Comparison of ENCODE assay signal across 8 mouse cellular contexts in the genomic region with DNA sequence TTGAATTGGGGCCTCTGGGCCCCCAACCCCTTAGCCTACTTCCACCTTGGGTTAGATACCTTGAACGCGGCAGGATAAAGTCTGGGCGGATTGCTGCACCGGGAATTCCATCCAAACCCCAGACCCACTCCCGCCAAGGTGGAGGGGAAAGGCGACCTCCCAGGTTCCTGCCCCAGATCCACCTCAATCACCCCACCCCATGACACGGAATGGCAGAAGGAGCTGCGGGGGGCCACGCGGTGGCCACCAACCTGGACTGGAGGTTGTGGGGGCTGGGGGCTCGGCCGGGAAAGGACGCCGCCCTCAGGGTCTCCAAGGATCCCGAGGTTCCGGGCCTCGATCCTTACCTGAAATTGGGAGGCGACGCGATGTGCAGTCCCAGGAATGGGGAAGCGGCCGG. TPM values are rescaled to one million over a fixed set of nuclear protein-coding genes. Genes with fewer than 3 reads are reported as not detected.
DNase-seq lines count a peak whose midpoint lies in the region; ATAC-seq and TF ChIP-seq lines count a peak whose summit lies in the region.

No protein-coding gene starts in this region.

- no peak overlapping the region; the same call in 1 of the 2 replicates for H3K9ac ChIP-seq in liver, adult 2 months (ENCODE audit: low read depth, low read length)
- peak overlapping the region; percentile 76 for H3K9ac ChIP-seq in embryonic facial prominence, embryonic 13.5 days
- peak overlapping the region; percentile 47 for H3K9ac ChIP-seq in intestine, embryonic 14.5 days (ENCODE audit: low read length)
- H3K9ac ChIP-seq in neural tube, embryonic 13.5 days = peak overlapping the region; percentile 97

- no peak for DNase-seq in liver, adult 2 months (ENCODE audit: extremely low read depth, low read depth, low spot score)
- no peak for DNase-seq in liver
- DNase-seq in intestine, embryonic 14.5 days (ENCODE audit: low spot score) = no peak
- DNase-seq in right cerebral cortex, adult 18-20 months = no peak
- no peak for DNase-seq in frontal cortex, adult 2 months (ENCODE audit: extremely low spot score in 1 of 2, low spot score in 1 of 2)
- no peak for DNase-seq in layer of hippocampus, adult 9-11 months

- peaks cover 3% of the 10 kb centered on the region; the same call in 1 of the 2 replicates for H3K4me1 ChIP-seq in liver, adult 2 months (ENCODE audit: control insufficient read depth, insufficient read depth, low read length)
- H3K4me1 ChIP-seq in embryonic facial prominence, embryonic 13.5 days = peaks cover 9% of the 10 kb centered on the region; the same call in 1 of the 2 replicates
- 0 out of 2 replicates have a peak, but pooled peaks cover 6% of the 10 kb centered on the region for H3K4me1 ChIP-seq in intestine, embryonic 14.5 days (replicated peaks; ENCODE audit: control insufficient read depth, insufficient read depth, low read length)
- peaks cover 71% of the 10 kb centered on the region for H3K4me1 ChIP-seq in neural tube, embryonic 13.5 days (replicated peaks)

- no peaks in the 10 kb centered on the region for H3K79me2 ChIP-seq in liver, adult 2 months (ENCODE audit: control insufficient read depth, insufficient read depth, low read length)

- H3K9me3 ChIP-seq in embryonic facial prominence, embryonic 13.5 days = no peaks in the 10 kb centered on the region
- no peaks in the 10 kb centered on the region for H3K9me3 ChIP-seq in intestine, embryonic 14.5 days (ENCODE audit: control insufficient read depth, low read length)
- H3K9me3 ChIP-seq in neural tube, embryonic 13.5 days = no peaks in the 10 kb centered on the region

- H3K36me3 ChIP-seq in liver, adult 2 months (ENCODE audit: control insufficient read depth, insufficient read depth, low read length) = peaks cover 3% of the 10 kb centered on the region; the same call in 1 of the 2 replicates
- peaks cover 23% of the 10 kb centered on the region for H3K36me3 ChIP-seq in embryonic facial prominence, embryonic 13.5 days
- peaks cover 13% of the 10 kb centered on the region for H3K36me3 ChIP-seq in intestine, embryonic 14.5 days (ENCODE audit: control insufficient read depth, insufficient read depth, low read length)
- H3K36me3 ChIP-seq in neural tube, embryonic 13.5 days = peaks cover 22% of the 10 kb centered on the region

- 11% methylated on average over 22 of the region's 22 CpGs for WGBS in liver, adult 2 months
- WGBS in embryonic facial prominence, embryonic 13.5 days = 2% methylated on average over 22 of the region's 22 CpGs
- 4% methylated on average over 22 of the region's 22 CpGs for WGBS in intestine, embryonic 14.5 days
- whole genome bisulfite sequencing in neural tube, embryonic 13.5 days = 2% methylated on average over 21 of the region's 22 CpGs

- H3K27ac ChIP-seq in liver, adult 2 months (replicated peaks; ENCODE audit: insufficient read depth, low read depth, low read length) = no peak overlapping the region
- no peak overlapping the region for H3K27ac ChIP-seq in embryonic facial prominence, embryonic 13.5 days
- H3K27ac ChIP-seq in intestine, embryonic 14.5 days (ENCODE audit: low read depth) = no peak overlapping the region
- peak overlapping the region; percentile 84 for H3K27ac ChIP-seq in neural tube, embryonic 13.5 days (replicated peaks)

- peak overlapping the region; percentile 90 for H3K4me2 ChIP-seq in embryonic facial prominence, embryonic 13.5 days
- H3K4me2 ChIP-seq in intestine, embryonic 14.5 days (ENCODE audit: low read length) = peak overlapping the region; percentile 83
- H3K4me2 ChIP-seq in neural tube, embryonic 13.5 days = peak overlapping the region; percentile 75

- no peak for ATAC-seq in embryonic facial prominence, embryonic 13.5 days (ENCODE audit: insufficient number of reproducible peaks, insufficient read depth, low FRiP score, low TSS enrichment, low read depth)
- ATAC-seq in intestine, embryonic 14.5 days (replicated peaks; ENCODE audit: low FRiP score, low TSS enrichment, low read depth) = peak; percentile 12; the same call in 1 of the 2 replicates
- peak; percentile 30; the same call in 1 of the 2 replicates for ATAC-seq in neural tube, embryonic 13.5 days (ENCODE audit: low read depth)

- no peak for TF ChIP-seq CTCF in liver, adult 2 months (IDR thresholded peaks at IDR 0.05; ENCODE audit: low read depth, low read length)

- TF ChIP-seq POLR2A in liver, adult 2 months (IDR thresholded peaks at IDR 0.05; ENCODE audit: extremely low read depth, insufficient read depth, low read length) = no peak

- H3K27me3 ChIP-seq in liver, adult 2 months (ENCODE audit: control insufficient read depth, insufficient read depth, low read length) = peaks cover 2% of the 10 kb centered on the region; the same call in 1 of the 2 replicates
- H3K27me3 ChIP-seq in embryonic facial prominence, embryonic 13.5 days = peaks cover 17% of the 10 kb centered on the region
- H3K27me3 ChIP-seq in intestine, embryonic 14.5 days (replicated peaks; ENCODE audit: control insufficient read depth, insufficient read depth, low read length) = peaks cover 7% of the 10 kb centered on the region; the same call in 1 of the 2 replicates
- no peaks in the 10 kb centered on the region for H3K27me3 ChIP-seq in neural tube, embryonic 13.5 days

- peak overlapping the region; percentile 13; the same call in 1 of the 2 replicates for H3K4me3 ChIP-seq in liver, adult 2 months (ENCODE audit: insufficient read depth, low read depth, low read length)
- peak overlapping the region; percentile 64 for H3K4me3 ChIP-seq in embryonic facial prominence, embryonic 13.5 days
- H3K4me3 ChIP-seq in intestine, embryonic 14.5 days (ENCODE audit: low read depth, low read length) = peak overlapping the region; percentile 53
- H3K4me3 ChIP-seq in neural tube, embryonic 13.5 days = peak overlapping the region; percentile 86

RNA-seq across cellular contexts. Expression of gene Mapk8ip1, which starts 0.4 kb away (rescaled TPM):
- total RNA-seq in liver, adult 2 months (2014; rRNA removed) = 0.65 and 1.0 TPM in 2 replicates
- 1.3 and 1.6 TPM in 2 replicates for polyA plus RNA-seq in liver, adult 2 months (2012; rRNA removed)
- polyA plus RNA-seq in embryonic facial prominence, embryonic 13.5 days (2015; fragmentation: Nextera tagmentation; extraction: Ambion mirVana) = 22.0 and 23.9 TPM in 2 replicates
- 11.8 and 13.2 TPM in 2 replicates for polyA plus RNA-seq in intestine, embryonic 14.5 days (2014; fragmentation: Nextera tagmentation; extraction: Ambion mirVana)
- polyA plus RNA-seq in neural tube, embryonic 13.5 days (2015; fragmentation: Nextera tagmentation; extraction: Ambion mirVana) = 138 and 152 TPM in 2 replicates
- polyA plus RNA-seq in frontal cortex, adult 2 months (2012; rRNA removed) = 288 and 299 TPM in 2 replicates

RNA-seq across cellular contexts. Expression of gene 1700029I15Rik, which starts 18.3 kb away (rescaled TPM):
- 1.3 and 2.0 TPM in 2 replicates for total RNA-seq in liver, adult 2 months (2014; rRNA removed)
- polyA plus RNA-seq in liver, adult 2 months (2012; rRNA removed) = 3.3 and 5.6 TPM in 2 replicates
- polyA plus RNA-seq in embryonic facial prominence, embryonic 13.5 days (2015; fragmentation: Nextera tagmentation; extraction: Ambion mirVana) = 2.5 and 4.0 TPM in 2 replicates
- 1.7 TPM in 2 replicates for polyA plus RNA-seq in intestine, embryonic 14.5 days (2014; fragmentation: Nextera tagmentation; extraction: Ambion mirVana)
- 6.4 TPM in 2 replicates for polyA plus RNA-seq in neural tube, embryonic 13.5 days (2015; fragmentation: Nextera tagmentation; extraction: Ambion mirVana)
- polyA plus RNA-seq in frontal cortex, adult 2 months (2012; rRNA removed) = 6.9 and 7.5 TPM in 2 replicates

RNA-seq across cellular contexts. Expression of gene Large2, which starts 26.0 kb away (rescaled TPM):
- 0.37 and 0.74 TPM in 2 replicates for total RNA-seq in liver, adult 2 months (2014; rRNA removed)
- polyA plus RNA-seq in liver, adult 2 months (2012; rRNA removed) = 0.88 and 1.7 TPM in 2 replicates
- polyA plus RNA-seq in embryonic facial prominence, embryonic 13.5 days (2015; fragmentation: Nextera tagmentation; extraction: Ambion mirVana) = 15.2 and 16.9 TPM in 2 replicates
- 11.6 and 12.6 TPM in 2 replicates for polyA plus RNA-seq in intestine, embryonic 14.5 days (2014; fragmentation: Nextera tagmentation; extraction: Ambion mirVana)
- polyA plus RNA-seq in neural tube, embryonic 13.5 days (2015; fragmentation: Nextera tagmentation; extraction: Ambion mirVana) = 0.74 and 1.4 TPM in 2 replicates
- 0.50 and 0.66 TPM in 2 replicates for polyA plus RNA-seq in frontal cortex, adult 2 months (2012; rRNA removed)

RNA-seq across cellular contexts. Expression of gene Pex16, which starts 26.2 kb away (rescaled TPM):
- total RNA-seq in liver, adult 2 months (2014; rRNA removed) = 95.5 and 97.7 TPM in 2 replicates
- 164 and 196 TPM in 2 replicates for polyA plus RNA-seq in liver, adult 2 months (2012; rRNA removed)
- polyA plus RNA-seq in embryonic facial prominence, embryonic 13.5 days (2015; fragmentation: Nextera tagmentation; extraction: Ambion mirVana) = 20.4 and 20.9 TPM in 2 replicates
- polyA plus RNA-seq in intestine, embryonic 14.5 days (2014; fragmentation: Nextera tagmentation; extraction: Ambion mirVana) = 25.2 and 27.9 TPM in 2 replicates
- polyA plus RNA-seq in neural tube, embryonic 13.5 days (2015; fragmentation: Nextera tagmentation; extraction: Ambion mirVana) = 31.6 and 35.0 TPM in 2 replicates
- polyA plus RNA-seq in frontal cortex, adult 2 months (2012; rRNA removed) = 42.4 and 46.2 TPM in 2 replicates

RNA-seq across cellular contexts. Expression of gene Cry2, which starts 33.2 kb away (rescaled TPM):
- 20.5 and 22.4 TPM in 2 replicates for total RNA-seq in liver, adult 2 months (2014; rRNA removed)
- polyA plus RNA-seq in liver, adult 2 months (2012; rRNA removed) = 17.1 and 21.9 TPM in 2 replicates
- polyA plus RNA-seq in embryonic facial prominence, embryonic 13.5 days (2015; fragmentation: Nextera tagmentation; extraction: Ambion mirVana) = 22.9 and 28.2 TPM in 2 replicates
- polyA plus RNA-seq in intestine, embryonic 14.5 days (2014; fragmentation: Nextera tagmentation; extraction: Ambion mirVana) = 16.7 and 18.2 TPM in 2 replicates
- polyA plus RNA-seq in neural tube, embryonic 13.5 days (2015; fragmentation: Nextera tagmentation; extraction: Ambion mirVana) = 35.9 and 37.7 TPM in 2 replicates
- polyA plus RNA-seq in frontal cortex, adult 2 months (2012; rRNA removed) = 94.1 and 100 TPM in 2 replicates

Comparison
In these comparisons a context has a peak if more than half of its experiments do, and no peak if none do; other contexts are left out.
1. H3K4me3 ChIP-seq: peak in every context shown above with its lines; median percentile 86 in neural tube, embryonic 13.5 days; 64 in embryonic facial prominence, embryonic 13.5 days; 53 in intestine, embryonic 14.5 days; 13 in liver, adult 2 months.